Comparison of ENCODE assay signal across 8 mouse cellular contexts in genomic region chr8:79638001-79638706, GRCm38 (mm10). TPM values are rescaled to one million over a fixed set of nuclear protein-coding genes. Genes with fewer than 3 reads are reported as not detected.
DNase-seq lines count a peak whose midpoint lies in the region; ATAC-seq and TF ChIP-seq lines count a peak whose summit lies in the region.

No protein-coding gene starts in this region.

- no peaks in the 10 kb centered on the region for H3K9me3 ChIP-seq in G1E (replicated peaks)
- H3K9me3 ChIP-seq in embryonic facial prominence, embryonic 15.5 days (replicated peaks), result no peaks in the 10 kb centered on the region
- no peaks in the 10 kb centered on the region for H3K9me3 ChIP-seq in kidney, postnatal 0 days (replicated peaks; ENCODE audit: low read length)
- no peaks in the 10 kb centered on the region for H3K9me3 ChIP-seq in neural tube, embryonic 13.5 days

- H3K27ac ChIP-seq in embryonic facial prominence, embryonic 15.5 days (replicated peaks), result peak overlapping the region; percentile 90
- H3K27ac ChIP-seq in kidney, postnatal 0 days, result peak overlapping the region; percentile 98; the same call in 1 of the 2 replicates
- peak overlapping the region; percentile 94 for H3K27ac ChIP-seq in neural tube, embryonic 13.5 days (replicated peaks)

- 8% methylated on average over 11 of the region's 11 CpGs for WGBS in embryonic facial prominence, embryonic 15.5 days
- 5% methylated on average over 11 of the region's 11 CpGs for WGBS in kidney, postnatal 0 days
- WGBS in neural tube, embryonic 13.5 days, result 8% methylated on average over 11 of the region's 11 CpGs

- H3K4me1 ChIP-seq in G1E (ENCODE audit: insufficient read depth, low read depth, low read length), result peaks cover 25% of the 10 kb centered on the region
- peaks cover 22% of the 10 kb centered on the region for H3K4me1 ChIP-seq in embryonic facial prominence, embryonic 15.5 days
- peaks cover 5% of the 10 kb centered on the region; the same call in 1 of the 2 replicates for H3K4me1 ChIP-seq in kidney, postnatal 0 days (replicated peaks; ENCODE audit: insufficient read depth, low read length)
- H3K4me1 ChIP-seq in neural tube, embryonic 13.5 days (replicated peaks), result peaks cover 25% of the 10 kb centered on the region

- no peak for TF ChIP-seq CTCF in G1E (IDR thresholded peaks at IDR 0.05; ENCODE audit: low read depth, low read length)
- TF ChIP-seq CTCF in kidney, postnatal 0 days (IDR thresholded peaks at IDR 0.05; ENCODE audit: low read depth), result no peak

- H3K4me3 ChIP-seq in G1E (ENCODE audit: low read depth, low read length), result peak overlapping the region; percentile 92; the same call in 1 of the 2 replicates
- H3K4me3 ChIP-seq in embryonic facial prominence, embryonic 15.5 days (replicated peaks), result peak overlapping the region; percentile 94
- H3K4me3 ChIP-seq in kidney, postnatal 0 days (replicated peaks; ENCODE audit: low read depth, low read length), result peak overlapping the region; percentile 91
- peak overlapping the region; percentile 91 for H3K4me3 ChIP-seq in neural tube, embryonic 13.5 days

- peak overlapping the region; percentile 69; the same call in 1 of the 2 replicates for H3K9ac ChIP-seq in embryonic facial prominence, embryonic 15.5 days
- H3K9ac ChIP-seq in kidney, postnatal 0 days (ENCODE audit: low read depth, low read length), result peak overlapping the region; percentile 69; the same call in 1 of the 2 replicates
- peak overlapping the region; percentile 91 for H3K9ac ChIP-seq in neural tube, embryonic 13.5 days

- H3K27me3 ChIP-seq in G1E (ENCODE audit: insufficient read depth, low read length), result no peaks in the 10 kb centered on the region
- H3K27me3 ChIP-seq in embryonic facial prominence, embryonic 15.5 days, result no peaks in the 10 kb centered on the region
- no peaks in the 10 kb centered on the region for H3K27me3 ChIP-seq in kidney, postnatal 0 days (ENCODE audit: insufficient read depth, low read length)
- H3K27me3 ChIP-seq in neural tube, embryonic 13.5 days, result no peaks in the 10 kb centered on the region

- peaks cover 11% of the 10 kb centered on the region for H3K36me3 ChIP-seq in G1E (replicated peaks)
- no peaks in the 10 kb centered on the region for H3K36me3 ChIP-seq in embryonic facial prominence, embryonic 15.5 days
- H3K36me3 ChIP-seq in kidney, postnatal 0 days (ENCODE audit: insufficient read depth, low read length), result no peaks in the 10 kb centered on the region
- H3K36me3 ChIP-seq in neural tube, embryonic 13.5 days, result no peaks in the 10 kb centered on the region

- H3K4me2 ChIP-seq in embryonic facial prominence, embryonic 15.5 days (replicated peaks), result peak overlapping the region; percentile 79
- H3K4me2 ChIP-seq in kidney, postnatal 0 days (ENCODE audit: low read length), result peak overlapping the region; percentile 88
- peak overlapping the region; percentile 57 for H3K4me2 ChIP-seq in neural tube, embryonic 13.5 days

- ATAC-seq in G1E (ENCODE audit: extremely low read depth, insufficient number of reproducible peaks, low FRiP score, poor library complexity, severe bottlenecking), result no peak
- ATAC-seq in embryonic facial prominence, embryonic 15.5 days (ENCODE audit: insufficient number of reproducible peaks, low FRiP score, low TSS enrichment, low read depth), result no peak
- ATAC-seq in kidney, postnatal 0 days (replicated peaks; ENCODE audit: low FRiP score, low read depth), result no peak
- no peak for ATAC-seq in neural tube, embryonic 13.5 days (ENCODE audit: low read depth)

- peak; percentile 12 for DNase-seq in layer of hippocampus, adult 11-12 months (ENCODE audit: low spot score)
- no peak for DNase-seq in layer of hippocampus, postnatal 36 days
- DNase-seq in G1E (ENCODE audit: low spot score) (no peak), adipocyte (ENCODE audit: low spot score) (no peak)
- no peak for DNase-seq in kidney, postnatal 0 days (ENCODE audit: low spot score)
- DNase-seq in spleen, postnatal 14 days (ENCODE audit: low spot score in 2 of 2), result no peak

RNA-seq across cellular contexts. Expression of gene Otud4, which starts 1.3 kb away (rescaled TPM):
- 10 to 100 TPM; 37.4 to 41.9 TPM for total RNA-seq in layer of hippocampus, postnatal 36 days (2021)
- total RNA-seq in G1E (2014; fragmentation: Nextera tagmentation) (99.3 and 116 TPM in 2 replicates), G1E (2017) (81.7 and 84.1 TPM in 2 replicates)
- polyA plus RNA-seq in G1E (2012), result 5.4 and 7.4 TPM in 2 replicates
- polyA plus RNA-seq in embryonic facial prominence, embryonic 15.5 days (2015; fragmentation: Nextera tagmentation; extraction: Ambion mirVana), result 12.3 and 13.2 TPM in 2 replicates
- polyA plus RNA-seq in kidney, postnatal 0 days (2015; fragmentation: Nextera tagmentation; extraction: Ambion mirVana), result 11.2 and 12.1 TPM in 2 replicates
- 10.5 and 11.5 TPM in 2 replicates for polyA plus RNA-seq in neural tube, embryonic 13.5 days (2015; fragmentation: Nextera tagmentation; extraction: Ambion mirVana)
